Mouse (Mus musculus) kidney, adult 2 months (tissue): ENCODE data around the gene Mettl2. TPM values are rescaled to one million over a fixed set of nuclear protein-coding genes. Genes with fewer than 3 reads are reported as not detected.

Experiments used
- DNase-seq: peaks from one replicate; pipeline ENCODE4 v3.0.0; 2021
- H3K27ac ChIP-seq: fragments of 200-500 bp; 2 replicates; pipeline ENCODE4 v1.5.1; 2012; ENCODE audit warnings: low read depth, low read length, control low read depth, inconsistent platforms; ENCODE audit not compliant: insufficient read depth
- H3K27me3 ChIP-seq: fragments of 200-500 bp; replicated peaks from 2 replicates; pipeline ENCODE4 v1.6.1; 2012; ENCODE audit warnings: mild to moderate bottlenecking, moderate library complexity, low read length, inconsistent platforms; ENCODE audit not compliant: control insufficient read depth, insufficient read depth
- H3K36me3 ChIP-seq: fragments of 200-500 bp; 2 replicates; pipeline ENCODE4 v1.6.1; 2012; ENCODE audit warnings: mild to moderate bottlenecking, moderate library complexity, low read length, inconsistent platforms; ENCODE audit not compliant: control insufficient read depth, insufficient read depth
- H3K4me1 ChIP-seq: fragments of 200-500 bp; 2 replicates; pipeline ENCODE4 v1.6.1; 2011; ENCODE audit warnings: low read length; ENCODE audit not compliant: control insufficient read depth, insufficient read depth
- H3K4me3 ChIP-seq: fragments of 200-500 bp; 2 replicates; pipeline ENCODE4 v1.5.1; 2011; ENCODE audit warnings: mild to moderate bottlenecking, low read depth, low read length, control low read depth; ENCODE audit not compliant: insufficient read depth
- CTCF ChIP-seq: fragments of 200-500 bp; conservative IDR thresholded peaks from 2 replicates; pipeline ENCODE4 v1.5.1; 2011; ENCODE audit warnings: low read depth, mild to moderate bottlenecking, control low read depth, low read length, moderate library complexity, mixed read lengths; ENCODE audit not compliant: insufficient read depth, insufficient read length
- POLR2A ChIP-seq: fragments of 200-500 bp; IDR thresholded peaks from one replicate; pipeline ENCODE4 v1.6.1; 2011; ENCODE audit warnings: low read depth, low read length, control low read depth
- WGBS: fragments of 180-500 bp; shearing (Covaris S2); methylation state at CpG from one replicate; pipeline ENCODE4 v1.1.7; 2018; 5-methylcytosine and 5-hydroxymethylcytosine counted together
- polyA plus RNA-seq: library from polyadenylated mRNA; depleted of rRNA; stranded (reverse); fragments of >200 nt; gene quantifications from 2 replicates; pipeline ENCODE4 v1.2.3, GENCODE M21; 2012

The Mettl2 gene
- polyA plus RNA-seq, 1 experiment, result 9.7 TPM

DNA sequence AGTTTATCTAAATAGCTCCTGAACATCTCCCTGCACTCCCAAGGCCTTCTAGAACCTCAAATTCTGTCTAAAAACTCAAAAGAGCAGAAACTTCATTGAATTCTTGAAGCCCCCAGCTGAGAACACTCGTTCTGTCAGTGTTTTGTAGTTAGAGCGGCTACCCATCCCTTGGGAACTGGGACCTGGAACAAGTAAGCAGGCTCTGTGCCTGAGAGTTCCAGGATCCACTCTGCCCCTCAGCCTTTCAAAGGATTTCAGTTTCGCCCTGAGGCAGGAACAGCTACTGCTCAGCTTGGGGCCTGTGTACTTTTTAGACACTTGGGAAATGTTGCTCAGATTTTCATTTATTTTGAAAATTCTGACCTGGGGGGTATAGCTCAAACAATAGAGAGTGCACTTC, 20.4 kb downstream of the Mettl2 start, which contains the start of gene Gm10842:
Gene Gm10842 (plus strand): TSS at position 301 of the 400 bp plus-strand sequence.
- H3K4me3 ChIP-seq, result no peak within 1 kb of the TSS
- H3K27me3 ChIP-seq, result no peaks in the 10 kb centered on the region
- no peaks in the 10 kb centered on the region for H3K36me3 ChIP-seq
- WGBS, result 82% methylated on average over 3 of the region's 3 CpGs
- no peaks in the 10 kb centered on the region for H3K4me1 ChIP-seq
- DNase-seq, result no peak
- H3K27ac ChIP-seq, result no peak within 1 kb of the TSS
- no peak for TF ChIP-seq CTCF
- TF ChIP-seq POLR2A, result no peak

DNA sequence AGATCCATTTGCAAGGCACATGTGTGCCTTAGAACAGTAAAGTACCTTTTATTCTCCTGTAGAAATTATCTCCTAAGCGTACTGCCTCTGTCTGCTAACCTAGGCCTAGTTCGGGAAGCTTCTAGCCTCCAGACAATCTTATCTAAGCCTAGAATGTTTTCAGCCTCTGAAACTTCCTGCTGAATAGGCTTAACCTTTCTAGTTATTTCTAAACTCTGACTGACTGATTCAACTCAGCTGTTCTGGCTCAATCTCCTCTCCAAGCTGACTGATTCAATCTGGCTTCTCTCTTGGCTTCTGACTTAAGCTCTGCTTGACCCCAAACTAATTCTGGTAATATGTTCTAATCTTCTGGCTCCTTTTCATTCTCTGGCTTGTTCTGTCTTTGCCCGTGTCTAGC, 23.1 kb downstream of the Mettl2 start:
- Histone ChIP-seq H3K4me1 (peaks cover 10% of the 10 kb centered on the region; the same call in 1 of the 2 replicates), H3K27me3 (no peaks in the 10 kb centered on the region), H3K4me3 (no peak overlapping the region), H3K36me3 (no peaks in the 10 kb centered on the region), H3K27ac (no peak overlapping the region)
- DNase-seq, result no peak
- WGBS, result 77% methylated on average over 3 of the region's 3 CpGs
- no peak for TF ChIP-seq POLR2A
- no peak for TF ChIP-seq CTCF

- 100% methylated on average over 1 of the region's 1 CpGs for WGBS
- no peak overlapping the region for H3K4me3 ChIP-seq
- no peak overlapping the region for H3K27ac ChIP-seq
- H3K36me3 ChIP-seq, result no peaks in the 10 kb centered on the region
- H3K4me1 ChIP-seq, result peaks cover 10% of the 10 kb centered on the region; the same call in 1 of the 2 replicates
- H3K27me3 ChIP-seq, result no peaks in the 10 kb centered on the region
- no peak for DNase-seq
- TF ChIP-seq CTCF, result no peak
- TF ChIP-seq POLR2A, result no peak
Observed at GRCm38 (mm10) chr11:105149766-105150165, 23.5 kb downstream of the Mettl2 start.

DNA sequence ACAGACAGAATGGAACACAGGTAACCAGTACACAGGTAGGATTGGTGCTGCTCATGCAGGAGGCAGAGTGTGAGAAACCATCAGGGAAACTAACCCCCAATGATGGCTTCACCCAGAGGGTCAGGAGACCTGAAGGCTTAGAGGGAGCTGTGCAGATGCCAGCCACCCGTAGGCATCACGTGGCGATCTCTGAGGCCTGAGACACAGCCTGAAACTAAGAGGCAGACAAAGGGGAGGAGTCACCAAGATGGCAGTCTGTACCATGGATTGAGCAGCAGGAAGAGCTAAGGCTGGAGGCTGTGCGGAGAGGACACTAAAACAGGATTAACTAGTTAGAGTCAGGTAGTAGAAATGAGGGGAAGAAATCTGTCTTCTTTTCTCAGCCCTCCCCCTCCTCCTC, 24.5 kb downstream of the Mettl2 start:
- H3K27ac ChIP-seq, result no peak overlapping the region
- no peaks in the 10 kb centered on the region for H3K36me3 ChIP-seq
- TF ChIP-seq CTCF (no peak), POLR2A (no peak)
- no peaks in the 10 kb centered on the region for H3K27me3 ChIP-seq
- H3K4me3 ChIP-seq, result no peak overlapping the region
- 76% methylated on average over 4 of the region's 4 CpGs for WGBS
- DNase-seq, result no peak
- peaks cover 10% of the 10 kb centered on the region; the same call in 1 of the 2 replicates for H3K4me1 ChIP-seq

GRCm38 (mm10) chr11:105151226-105152016, 25.2 kb downstream of the Mettl2 start:
- no peak for DNase-seq
- WGBS, result 19% methylated on average over 19 of the region's 19 CpGs
- no peak overlapping the region for H3K4me3 ChIP-seq
- H3K27ac ChIP-seq, result no peak overlapping the region
- H3K4me1 ChIP-seq, result peaks cover 10% of the 10 kb centered on the region; the same call in 1 of the 2 replicates
- no peaks in the 10 kb centered on the region for H3K36me3 ChIP-seq
- TF ChIP-seq POLR2A (no peak), CTCF (no peak)
- H3K27me3 ChIP-seq, result no peaks in the 10 kb centered on the region

- TF ChIP-seq CTCF, result no peak
- no peak for TF ChIP-seq POLR2A
- Histone ChIP-seq H3K4me3 (no peak overlapping the region), H3K27me3 (no peaks in the 10 kb centered on the region), H3K27ac (no peak overlapping the region), H3K36me3 (no peaks in the 10 kb centered on the region), H3K4me1 (peaks cover 13% of the 10 kb centered on the region)
- 61% methylated on average over 4 of the region's 4 CpGs for WGBS
- DNase-seq, result no peak
Observed at GRCm38 (mm10) chr11:105152017-105152300, 25.7 kb downstream of the Mettl2 start.

DNA sequence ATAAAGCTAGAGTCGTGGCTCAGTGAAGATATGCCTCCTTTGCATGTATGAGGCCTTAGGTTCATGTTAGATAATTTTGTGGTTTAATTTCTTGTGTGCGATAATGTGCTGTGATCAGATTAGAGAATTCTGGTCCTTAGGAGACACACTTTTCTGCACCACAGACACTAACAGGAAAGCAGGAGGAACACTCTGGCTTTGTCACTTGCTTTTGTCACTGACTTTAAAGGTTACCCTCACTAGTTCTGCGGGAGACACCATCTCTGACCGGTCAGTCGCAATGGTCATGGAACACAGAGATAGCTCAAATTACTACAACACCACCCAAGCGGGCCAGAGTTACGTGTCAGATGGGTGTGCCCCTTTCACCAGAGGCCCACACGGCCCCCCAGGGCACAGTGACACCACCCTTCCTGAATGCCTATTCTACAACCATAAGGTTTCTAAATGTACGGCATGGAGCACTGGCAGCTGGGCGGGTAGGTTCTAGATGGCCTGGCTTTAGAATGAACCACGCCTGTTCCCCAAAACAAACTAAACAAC, 26.2 kb downstream of the Mettl2 start:
- no peak for DNase-seq
- H3K4me1 ChIP-seq, result peaks cover 16% of the 10 kb centered on the region
- no peaks in the 10 kb centered on the region for H3K27me3 ChIP-seq
- TF ChIP-seq CTCF (no peak), POLR2A (no peak)
- H3K4me3 ChIP-seq, result no peak overlapping the region
- H3K36me3 ChIP-seq, result no peaks in the 10 kb centered on the region
- 78% methylated on average over 11 of the region's 11 CpGs for WGBS
- H3K27ac ChIP-seq, result no peak overlapping the region
